ENCODE assay signal across 9 mouse cellular contexts in the genomic region with DNA sequence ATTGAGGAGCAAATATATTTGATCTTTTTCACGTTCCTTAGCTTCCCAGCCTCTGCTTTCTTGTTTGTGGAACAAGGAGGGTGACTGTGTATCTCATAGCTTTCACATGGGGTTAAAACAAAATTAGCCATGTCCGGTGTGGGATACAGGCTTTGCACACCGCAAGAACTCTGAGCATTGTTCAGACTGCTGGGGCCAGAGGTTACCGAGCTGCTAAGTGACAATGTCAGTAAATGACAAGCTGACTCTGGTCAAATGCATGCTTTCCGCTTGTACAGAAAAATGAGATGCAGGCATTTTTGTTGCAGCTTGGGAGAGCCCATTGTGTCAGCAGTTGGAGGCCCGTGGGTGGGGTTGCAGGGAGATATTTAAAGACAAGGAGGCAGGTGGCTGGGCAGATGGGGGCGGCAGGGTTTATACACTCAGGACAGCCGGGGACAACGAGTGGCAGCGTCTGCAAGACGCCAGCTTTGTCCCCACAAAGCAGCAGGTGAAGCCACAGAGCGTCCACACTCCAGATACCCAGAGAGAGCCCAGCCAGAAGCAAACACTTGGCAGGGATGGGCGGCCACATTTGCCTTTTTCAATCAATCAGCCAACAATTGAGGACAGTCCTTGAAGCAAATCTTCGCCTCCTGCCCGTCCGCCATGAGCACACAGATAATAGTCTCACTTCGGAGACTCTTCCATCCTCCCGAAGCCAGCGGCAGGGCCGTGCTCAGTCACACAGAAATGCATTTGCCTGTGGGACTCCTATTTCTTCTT. TPM values are rescaled to one million over a fixed set of nuclear protein-coding genes. Genes with fewer than 3 reads are reported as not detected.
DNase-seq lines count a peak whose midpoint lies in the region; ATAC-seq and TF ChIP-seq lines count a peak whose summit lies in the region.
"Had no signal": no experiment of that assay in that cellular context is flagged by ENCODE, and none has a peak within 500 bp of the region (broad histone marks: within the 10 kb centered on the region; RNA-seq: fewer than 3 reads in every experiment).

No protein-coding gene starts in this region.

- no peaks in the 10 kb centered on the region for H3K4me1 ChIP-seq in embryonic facial prominence, embryonic 12.5 days
- peaks cover 14% of the 10 kb centered on the region for H3K4me1 ChIP-seq in midbrain, embryonic 15.5 days
- H3K4me1 ChIP-seq in kidney, embryonic 15.5 days: peaks cover 10% of the 10 kb centered on the region
- no peaks in the 10 kb centered on the region for H3K4me1 ChIP-seq in intestine, postnatal 0 days (replicated peaks; ENCODE audit: control insufficient read depth, insufficient read depth, low read length)

- peak; percentile 85 for DNase-seq in brain, embryonic 14.5 days (ENCODE audit: low read depth)
- DNase-seq in layer of hippocampus, adult 2 months (ENCODE audit: low spot score in 2 of 2): peak; percentile 66 to 74
- DNase-seq in heart, postnatal 4 days: no peak
- no peak for DNase-seq in lung, postnatal 36 days

- no peak overlapping the region for H3K27ac ChIP-seq in embryonic facial prominence, embryonic 12.5 days
- 0 out of 2 replicates have a peak overlapping the region, but pooled peaks have one; percentile 12 for H3K27ac ChIP-seq in layer of hippocampus, adult 2 months
- peak overlapping the region; percentile 55 for H3K27ac ChIP-seq in midbrain, embryonic 15.5 days
- H3K27ac ChIP-seq in kidney, embryonic 15.5 days: no peak overlapping the region
- H3K27ac ChIP-seq in intestine, postnatal 0 days (ENCODE audit: low read depth, low read length): no peak overlapping the region
- H3K27ac ChIP-seq: heart, embryonic 13.5 days had no signal

- H3K9ac ChIP-seq in embryonic facial prominence, embryonic 12.5 days: no peak overlapping the region
- H3K9ac ChIP-seq in midbrain, embryonic 15.5 days: peak overlapping the region; percentile 20; the same call in 1 of the 2 replicates
- no peak overlapping the region for H3K9ac ChIP-seq in kidney, embryonic 15.5 days
- H3K9ac ChIP-seq in intestine, postnatal 0 days (ENCODE audit: low read depth, low read length): no peak overlapping the region
- H3K9ac ChIP-seq: heart, embryonic 13.5 days had no signal

- no peak for TF ChIP-seq CTCF in brain, embryonic 14.5 days (IDR thresholded peaks at IDR 0.05; ENCODE audit: borderline replicate concordance, extremely low read depth, insufficient read depth, insufficient read length)
- TF ChIP-seq CTCF in layer of hippocampus, adult 2 months (conservative IDR thresholded peaks at IDR 0.05): no peak
- TF ChIP-seq CTCF in intestine, postnatal 0 days (IDR thresholded peaks at IDR 0.05; ENCODE audit: low read depth): no peak

- 61% methylated on average over 20 of the region's 20 CpGs for WGBS in embryonic facial prominence, embryonic 12.5 days
- 10% methylated on average over 20 of the region's 20 CpGs for WGBS in midbrain, embryonic 15.5 days
- WGBS in kidney, embryonic 15.5 days: 65% methylated on average over 20 of the region's 20 CpGs
- WGBS in intestine, postnatal 0 days: 71% methylated on average over 20 of the region's 20 CpGs

- ATAC-seq in embryonic facial prominence, embryonic 12.5 days (ENCODE audit: insufficient number of reproducible peaks, insufficient read depth, low FRiP score, low TSS enrichment): 0 out of 2 replicates have a peak, but pooled peaks have one; percentile 47
- peak; percentile 75 for ATAC-seq in midbrain, embryonic 15.5 days (replicated peaks)
- no peak for ATAC-seq in kidney, embryonic 15.5 days (replicated peaks; ENCODE audit: low FRiP score)
- no peak for ATAC-seq in intestine, postnatal 0 days

- H3K36me3 ChIP-seq in embryonic facial prominence, embryonic 12.5 days: no peaks in the 10 kb centered on the region
- H3K36me3 ChIP-seq in midbrain, embryonic 15.5 days (replicated peaks): no peaks in the 10 kb centered on the region
- no peaks in the 10 kb centered on the region for H3K36me3 ChIP-seq in kidney, embryonic 15.5 days
- no peaks in the 10 kb centered on the region for H3K36me3 ChIP-seq in intestine, postnatal 0 days (ENCODE audit: control insufficient read depth, insufficient read depth)
- H3K36me3 ChIP-seq: heart, embryonic 13.5 days had no signal

- no peaks in the 10 kb centered on the region for H3K27me3 ChIP-seq in embryonic facial prominence, embryonic 12.5 days
- H3K27me3 ChIP-seq in midbrain, embryonic 15.5 days (replicated peaks): no peaks in the 10 kb centered on the region
- H3K27me3 ChIP-seq in kidney, embryonic 15.5 days: no peaks in the 10 kb centered on the region
- no peaks in the 10 kb centered on the region for H3K27me3 ChIP-seq in intestine, postnatal 0 days (replicated peaks; ENCODE audit: control insufficient read depth, insufficient read depth, low read length)

- TF ChIP-seq POLR2A in brain, embryonic 14.5 days (IDR thresholded peaks at IDR 0.05; ENCODE audit: borderline replicate concordance, extremely low read depth, insufficient read depth, insufficient read length, poor library complexity, severe bottlenecking): no peak

- H3K4me3 ChIP-seq in embryonic facial prominence, embryonic 12.5 days: no peak overlapping the region
- peak overlapping the region; percentile 23; the same call in 1 of the 2 replicates for H3K4me3 ChIP-seq in layer of hippocampus, adult 2 months
- 0 out of 2 replicates have a peak overlapping the region, but pooled peaks have one; percentile 5 for H3K4me3 ChIP-seq in midbrain, embryonic 15.5 days
- H3K4me3 ChIP-seq in kidney, embryonic 15.5 days (replicated peaks): no peak overlapping the region
- no peak overlapping the region for H3K4me3 ChIP-seq in intestine, postnatal 0 days (ENCODE audit: low read depth, low read length)
- H3K4me3 ChIP-seq: heart, embryonic 13.5 days had no signal

- H3K4me2 ChIP-seq in embryonic facial prominence, embryonic 12.5 days (replicated peaks): no peak overlapping the region
- peak overlapping the region; percentile 42 for H3K4me2 ChIP-seq in midbrain, embryonic 15.5 days
- no peak overlapping the region for H3K4me2 ChIP-seq in kidney, embryonic 15.5 days
- H3K4me2 ChIP-seq in intestine, postnatal 0 days (replicated peaks; ENCODE audit: low read depth): no peak overlapping the region
- H3K4me2 ChIP-seq: heart, embryonic 13.5 days had no signal

- H3K9me3 ChIP-seq in embryonic facial prominence, embryonic 12.5 days: no peaks in the 10 kb centered on the region
- no peaks in the 10 kb centered on the region for H3K9me3 ChIP-seq in midbrain, embryonic 15.5 days
- H3K9me3 ChIP-seq in kidney, embryonic 15.5 days (replicated peaks): no peaks in the 10 kb centered on the region
- no peaks in the 10 kb centered on the region for H3K9me3 ChIP-seq in intestine, postnatal 0 days (ENCODE audit: control insufficient read depth)

RNA-seq across cellular contexts. Expression of a gene that starts 59.5 kb away (rescaled TPM):
- 59.4 and 62.6 TPM in 2 replicates for polyA plus RNA-seq in brain, embryonic 14.5 days (2012; rRNA removed)
- polyA plus RNA-seq in embryonic facial prominence, embryonic 12.5 days (2016; fragmentation: Nextera tagmentation; extraction: Ambion mirVana): 55.4 and 57.8 TPM in 2 replicates
- 10 to 100 TPM; 21.6 to 24.0 TPM for total RNA-seq in layer of hippocampus, adult 2 months (2021)
- 30.7 and 32.2 TPM in 2 replicates for polyA plus RNA-seq in midbrain, embryonic 15.5 days (2015; fragmentation: Nextera tagmentation; extraction: Ambion mirVana)
- 10 to 100 TPM; 36.7 to 42.4 TPM for total RNA-seq in heart, postnatal 4 days (2021)
- 33.1 and 36.7 TPM in 2 replicates for polyA plus RNA-seq in kidney, embryonic 15.5 days (2015; fragmentation: Nextera tagmentation; extraction: Ambion mirVana)
- polyA plus RNA-seq in intestine, postnatal 0 days (2015; fragmentation: Nextera tagmentation; extraction: Ambion mirVana): 14.2 and 15.0 TPM in 2 replicates

Comparison
In these comparisons a context has a peak if more than half of its experiments do, and no peak if none do; other contexts are left out.
1. DNase-seq: peak in brain, embryonic 14.5 days (single experiment) and layer of hippocampus, adult 2 months (2 of 2); none in heart, postnatal 4 days (single experiment) and lung, postnatal 36 days (single experiment).
2. ATAC-seq: peak in embryonic facial prominence, embryonic 12.5 days (single experiment) and midbrain, embryonic 15.5 days (single experiment); none in kidney, embryonic 15.5 days (single experiment) and intestine, postnatal 0 days (single experiment).
3. H3K27ac ChIP-seq: peak in layer of hippocampus, adult 2 months (single experiment) and midbrain, embryonic 15.5 days (single experiment); none in embryonic facial prominence, embryonic 12.5 days (single experiment), kidney, embryonic 15.5 days (single experiment) and intestine, postnatal 0 days (single experiment).
4. H3K4me3 ChIP-seq: peak in layer of hippocampus, adult 2 months (single experiment) and midbrain, embryonic 15.5 days (single experiment); none in embryonic facial prominence, embryonic 12.5 days (single experiment), kidney, embryonic 15.5 days (single experiment) and intestine, postnatal 0 days (single experiment).